Comparison of ENCODE assay signal across 8 mouse cellular contexts in genomic region chr17:23700079-23700478, GRCm38 (mm10). TPM values are rescaled to one million over a fixed set of nuclear protein-coding genes. Genes with fewer than 3 reads are reported as not detected.
DNase-seq lines count a peak whose midpoint lies in the region; ATAC-seq lines count a peak whose summit lies in the region.

No protein-coding gene starts in this region.

- peak overlapping the region; percentile 75 for H3K27ac ChIP-seq in hindbrain, embryonic 10.5 days
- H3K27ac ChIP-seq in lung, embryonic 16.5 days (ENCODE audit: low read length), result no peak overlapping the region

- WGBS in hindbrain, embryonic 10.5 days, result under 1% methylated on average over 28 of the region's 28 CpGs
- under 1% methylated on average over 17 of the region's 28 CpGs for WGBS in lung, embryonic 16.5 days

- H3K9ac ChIP-seq in lung, embryonic 16.5 days (ENCODE audit: low read length), result peak overlapping the region; percentile 61

- peak; percentile 97 for DNase-seq in MN1 (ENCODE audit: low spot score)
- DNase-seq in cerebellum, adult 9-10 months, result peak; percentile 96
- peak; percentile 89 for DNase-seq in hindbrain, embryonic 10.5 days (ENCODE audit: low spot score)
- peak; percentile 94 for DNase-seq in layer of hippocampus, adult 9-11 months
- DNase-seq in ovary, postnatal 10 days (ENCODE audit: low spot score), result peak; percentile 60
- peak; percentile 71 for DNase-seq in thymus, postnatal 0 days (ENCODE audit: low spot score)

- H3K36me3 ChIP-seq in hindbrain, embryonic 10.5 days, result no peaks in the 10 kb centered on the region
- H3K36me3 ChIP-seq in lung, embryonic 16.5 days (ENCODE audit: control insufficient read depth, insufficient read depth, low read length), result no peaks in the 10 kb centered on the region

- peak overlapping the region; percentile 99 for H3K4me2 ChIP-seq in lung, embryonic 16.5 days (ENCODE audit: low read depth, low read length)

- no peaks in the 10 kb centered on the region for H3K9me3 ChIP-seq in hindbrain, embryonic 10.5 days
- H3K9me3 ChIP-seq in lung, embryonic 16.5 days (ENCODE audit: control insufficient read depth, low read length), result no peaks in the 10 kb centered on the region

- H3K4me3 ChIP-seq in hindbrain, embryonic 10.5 days, result peak overlapping the region; percentile 79
- H3K4me3 ChIP-seq in lung, embryonic 16.5 days (ENCODE audit: low read length), result peak overlapping the region; percentile 71

- H3K27me3 ChIP-seq in hindbrain, embryonic 10.5 days (ENCODE audit: insufficient read depth, poor library complexity, severe bottlenecking), result peaks cover 61% of the 10 kb centered on the region
- peaks cover 16% of the 10 kb centered on the region for H3K27me3 ChIP-seq in lung, embryonic 16.5 days (ENCODE audit: control insufficient read depth, insufficient read depth, low read depth, low read length)

- H3K4me1 ChIP-seq in hindbrain, embryonic 10.5 days (replicated peaks), result peaks cover 24% of the 10 kb centered on the region
- H3K4me1 ChIP-seq in lung, embryonic 16.5 days (replicated peaks; ENCODE audit: control insufficient read depth, insufficient read depth, low read length), result peaks cover 8% of the 10 kb centered on the region

- peak; percentile 98 for ATAC-seq in frontal cortex, adult (ENCODE audit: low TSS enrichment)
- ATAC-seq in lung, embryonic 16.5 days (ENCODE audit: low read depth), result peak; percentile 94

RNA-seq across cellular contexts. Expression of gene Cldn9, which starts 16.3 kb away (rescaled TPM):
- polyA plus RNA-seq in hindbrain, embryonic 10.5 days (2016; fragmentation: Nextera tagmentation; extraction: Ambion mirVana), result 6.3 and 13.1 TPM in 2 replicates
- polyA plus RNA-seq in lung, embryonic 16.5 days (2015; fragmentation: Nextera tagmentation; extraction: Ambion mirVana), result 2.4 and 2.6 TPM in 2 replicates
- 0.57 and 1.3 TPM in 2 replicates for polyA plus RNA-seq in thymus, postnatal 0 days (2015; fragmentation: Nextera tagmentation; extraction: Ambion mirVana)

RNA-seq across cellular contexts. Expression of gene Cldn6, which starts 21.0 kb away (rescaled TPM):
- 20.8 and 54.2 TPM in 2 replicates for polyA plus RNA-seq in hindbrain, embryonic 10.5 days (2016; fragmentation: Nextera tagmentation; extraction: Ambion mirVana)
- 196 and 206 TPM in 2 replicates for polyA plus RNA-seq in lung, embryonic 16.5 days (2015; fragmentation: Nextera tagmentation; extraction: Ambion mirVana)
- polyA plus RNA-seq in thymus, postnatal 0 days (2015; fragmentation: Nextera tagmentation; extraction: Ambion mirVana), result 0.39 and 0.45 TPM in 2 replicates

RNA-seq across cellular contexts. Expression of gene 1520401A03Rik, which starts 22.5 kb away (rescaled TPM):
- not detected in 2 replicates for polyA plus RNA-seq in hindbrain, embryonic 10.5 days (2016; fragmentation: Nextera tagmentation; extraction: Ambion mirVana)
- 0.14 TPM in 1 of 2 replicates, not detected in the other for polyA plus RNA-seq in lung, embryonic 16.5 days (2015; fragmentation: Nextera tagmentation; extraction: Ambion mirVana)
- polyA plus RNA-seq in thymus, postnatal 0 days (2015; fragmentation: Nextera tagmentation; extraction: Ambion mirVana), result 0.26 and 0.77 TPM in 2 replicates

RNA-seq across cellular contexts. Expression of gene Tnfrsf12a, which starts 22.8 kb away (rescaled TPM):
- 2.7 and 7.1 TPM in 2 replicates for polyA plus RNA-seq in hindbrain, embryonic 10.5 days (2016; fragmentation: Nextera tagmentation; extraction: Ambion mirVana)
- polyA plus RNA-seq in lung, embryonic 16.5 days (2015; fragmentation: Nextera tagmentation; extraction: Ambion mirVana), result 22.0 and 23.1 TPM in 2 replicates
- polyA plus RNA-seq in thymus, postnatal 0 days (2015; fragmentation: Nextera tagmentation; extraction: Ambion mirVana), result 6.0 and 9.4 TPM in 2 replicates

RNA-seq across cellular contexts. Expression of gene Pkmyt1, which starts 26.1 kb away (rescaled TPM):
- 54.0 and 61.5 TPM in 2 replicates for polyA plus RNA-seq in hindbrain, embryonic 10.5 days (2016; fragmentation: Nextera tagmentation; extraction: Ambion mirVana)
- polyA plus RNA-seq in lung, embryonic 16.5 days (2015; fragmentation: Nextera tagmentation; extraction: Ambion mirVana), result 58.2 and 58.8 TPM in 2 replicates
- 35.9 and 40.1 TPM in 2 replicates for polyA plus RNA-seq in thymus, postnatal 0 days (2015; fragmentation: Nextera tagmentation; extraction: Ambion mirVana)

Comparison
In these comparisons a context has a peak if more than half of its experiments do, and no peak if none do; other contexts are left out.
1. RNA of gene Cldn6, which starts 21.0 kb away (polyA plus RNA-seq): 196 to 206 TPM in lung, embryonic 16.5 days and 20.8 to 54.2 TPM in hindbrain, embryonic 10.5 days; 0.39 to 0.45 TPM in thymus, postnatal 0 days; every median in the first group is over 10 times any median in the second.
2. Peak in every context shown above with its lines, with median percentiles within 50 percentile points of each other: DNase-seq.